Mouse (Mus musculus) limb, embryonic 11.5 days (tissue): ENCODE results near the gene Pax7. TPM values are rescaled to one million over a fixed set of nuclear protein-coding genes. Genes with fewer than 3 reads are reported as not detected.

Source experiments
- ATAC-seq: fragments of 200-750 bp; cut with Nextera tagmentation; 2 replicates; pipeline ENCODE4 v1.8.0; 2017; ENCODE audit warnings: low read depth; ENCODE audit not compliant: insufficient number of reproducible peaks, low FRiP score, low TSS enrichment
- DNase-seq: peaks from one replicate; pipeline ENCODE4 v3.0.0-alpha.2; 2015; ENCODE audit warnings: low spot score
- H3K27ac ChIP-seq: fragments of 300-500 bp; sonication (generic); replicated peaks from 2 replicates; pipeline ENCODE4 v1.5.1; 2014; ENCODE audit warnings: low read depth, mild to moderate bottlenecking, low read length
- H3K27me3 ChIP-seq: fragments of 300-500 bp; sonication (generic); 2 replicates; pipeline ENCODE4 v1.6.1; 2014; ENCODE audit warnings: mild to moderate bottlenecking, low read length, mixed read lengths; ENCODE audit not compliant: control insufficient read depth, insufficient read depth
- H3K36me3 ChIP-seq: fragments of 300-500 bp; sonication (generic); 2 replicates; pipeline ENCODE4 v1.6.1; 2014; ENCODE audit warnings: mild to moderate bottlenecking, low read length, moderate library complexity, mixed read lengths; ENCODE audit not compliant: control insufficient read depth, insufficient read depth
- H3K4me1 ChIP-seq: fragments of 300-500 bp; sonication (generic); 2 replicates; pipeline ENCODE4 v1.6.1; 2014; ENCODE audit warnings: low read length, mixed read lengths; ENCODE audit not compliant: control insufficient read depth, insufficient read depth
- H3K4me2 ChIP-seq: fragments of 300-500 bp; sonication (generic); 2 replicates; pipeline ENCODE4 v1.6.1; 2014; ENCODE audit warnings: low read depth, mild to moderate bottlenecking, moderate library complexity; ENCODE audit not compliant: severe bottlenecking
- H3K4me3 ChIP-seq: fragments of 300-500 bp; sonication (generic); 2 replicates; pipeline ENCODE4 v1.5.1; 2014; ENCODE audit warnings: low read depth, low read length
- H3K9ac ChIP-seq: fragments of 300-500 bp; sonication (generic); 2 replicates; pipeline ENCODE4 v1.6.1; 2014; ENCODE audit warnings: mild to moderate bottlenecking, low read length
- H3K9me3 ChIP-seq: fragments of 300-500 bp; sonication (generic); 2 replicates; pipeline ENCODE4 v1.6.1; 2016; ENCODE audit warnings: low read length; ENCODE audit not compliant: control insufficient read depth
- WGBS: fragments of 180-500 bp; shearing (Covaris S2); extraction: QIAGEN DNeasy Blood & Tissue Kit; methylation state at CpG from one replicate; pipeline ENCODE4 v1.1.7; 2014; 5-methylcytosine and 5-hydroxymethylcytosine counted together
- polyA plus RNA-seq: library from polyadenylated mRNA; unstranded; fragments of >200 nt; fragmentation: Nextera tagmentation; extraction: Ambion mirVana; gene quantifications from 2 replicates; pipeline ENCODE4 v1.2.1, GENCODE M21; 2014

Gene Pax7
- polyA plus RNA-seq, 1 experiment from 2014 or later, result 0.25 TPM

GRCm38 (mm10) chr4:139828283-139828678 is 5.0 kb downstream of the Pax7 start:
- ATAC-seq, result no peak
- H3K9me3 ChIP-seq, result no peaks in the 10 kb centered on the region
- H3K36me3 ChIP-seq, result no peaks in the 10 kb centered on the region
- H3K27me3 ChIP-seq, result peaks cover 96% of the 10 kb centered on the region
- DNase-seq, result peak; percentile 56
- no peak overlapping the region for H3K4me2 ChIP-seq
- H3K4me3 ChIP-seq, result 0 out of 2 replicates have a peak overlapping the region, but pooled peaks have one; percentile 8
- H3K27ac ChIP-seq, result no peak overlapping the region
- H3K4me1 ChIP-seq, result peaks cover 9% of the 10 kb centered on the region
- WGBS, result under 1% methylated on average over 37 of the region's 37 CpGs
- no peak overlapping the region for H3K9ac ChIP-seq

- ATAC-seq (no peak), DNase-seq (peak; percentile 48)
- no peak overlapping the region for H3K27ac ChIP-seq
- peaks cover 7% of the 10 kb centered on the region for H3K4me1 ChIP-seq
- H3K36me3 ChIP-seq, result no peaks in the 10 kb centered on the region
- H3K4me3 ChIP-seq, result 0 out of 2 replicates have a peak overlapping the region, but pooled peaks have one; percentile 8
- H3K9ac ChIP-seq, result no peak overlapping the region
- peaks cover 96% of the 10 kb centered on the region for H3K27me3 ChIP-seq
- no peaks in the 10 kb centered on the region for H3K9me3 ChIP-seq
- WGBS, result 2% methylated on average over 30 of the region's 30 CpGs
- no peak overlapping the region for H3K4me2 ChIP-seq
These were observed 5.6 kb downstream of the Pax7 start for GRCm38 (mm10) chr4:139827501-139828282.

GRCm38 (mm10) chr4:139826231-139826630 is 7.1 kb downstream of the Pax7 start:
- peaks cover 6% of the 10 kb centered on the region for H3K4me1 ChIP-seq
- no peaks in the 10 kb centered on the region for H3K9me3 ChIP-seq
- no peaks in the 10 kb centered on the region for H3K36me3 ChIP-seq
- H3K4me3 ChIP-seq, result no peak overlapping the region
- H3K27ac ChIP-seq, result no peak overlapping the region
- no peak overlapping the region for H3K4me2 ChIP-seq
- H3K27me3 ChIP-seq, result peaks cover 96% of the 10 kb centered on the region
- DNase-seq (no peak), ATAC-seq (no peak)
- H3K9ac ChIP-seq, result no peak overlapping the region
- 0% methylated on average over 3 of the region's 3 CpGs for WGBS

GRCm38 (mm10) chr4:139825326-139826112 is 7.8 kb downstream of the Pax7 start:
- no peak overlapping the region for H3K27ac ChIP-seq

GRCm38 (mm10) chr4:139824572-139825325 is 8.6 kb downstream of the Pax7 start:
- Histone ChIP-seq H3K4me1 (peaks cover 6% of the 10 kb centered on the region), H3K4me2 (no peak overlapping the region), H3K9ac (no peak overlapping the region), H3K4me3 (no peak overlapping the region), H3K36me3 (no peaks in the 10 kb centered on the region), H3K9me3 (no peaks in the 10 kb centered on the region), H3K27ac (no peak overlapping the region), H3K27me3 (peaks cover 96% of the 10 kb centered on the region)
- DNase-seq (peak; percentile 47), ATAC-seq (no peak)
- 1% methylated on average over 22 of the region's 22 CpGs for WGBS

More at GRCm38 (mm10) chr4:139825326-139826112, 7.8 kb downstream of the Pax7 start:
- ATAC-seq (no peak), DNase-seq (peak; percentile 40)
- H3K9ac ChIP-seq, result no peak overlapping the region
- peaks cover 96% of the 10 kb centered on the region for H3K27me3 ChIP-seq
- no peak overlapping the region for H3K4me3 ChIP-seq
- no peaks in the 10 kb centered on the region for H3K36me3 ChIP-seq
- no peaks in the 10 kb centered on the region for H3K9me3 ChIP-seq
- H3K4me2 ChIP-seq, result no peak overlapping the region
- H3K4me1 ChIP-seq, result peaks cover 6% of the 10 kb centered on the region
- WGBS, result under 1% methylated on average over 14 of the region's 14 CpGs

GRCm38 (mm10) chr4:139823870-139824472 is 9.4 kb downstream of the Pax7 start:
- Histone ChIP-seq H3K9me3 (no peaks in the 10 kb centered on the region), H3K36me3 (no peaks in the 10 kb centered on the region), H3K4me1 (peaks cover 6% of the 10 kb centered on the region), H3K27ac (no peak overlapping the region), H3K27me3 (peaks cover 96% of the 10 kb centered on the region), H3K4me2 (no peak overlapping the region), H3K4me3 (no peak overlapping the region), H3K9ac (no peak overlapping the region)
- ATAC-seq (no peak), DNase-seq (peak; percentile 53)
- 0% methylated on average over 32 of the region's 32 CpGs for WGBS

GRCm38 (mm10) chr4:139823138-139823869 is 10.0 kb downstream of the Pax7 start:
- Histone ChIP-seq H3K4me3 (no peak overlapping the region), H3K9ac (no peak overlapping the region), H3K4me1 (peaks cover 8% of the 10 kb centered on the region), H3K36me3 (no peaks in the 10 kb centered on the region), H3K4me2 (no peak overlapping the region), H3K27me3 (peaks cover 96% of the 10 kb centered on the region), H3K9me3 (no peaks in the 10 kb centered on the region), H3K27ac (no peak overlapping the region)
- WGBS, result under 1% methylated on average over 44 of the region's 44 CpGs
- DNase-seq (peak; percentile 64), ATAC-seq (no peak)
